Mouse (Mus musculus) thymus, postnatal 25 days (tissue): ENCODE data around the gene Stat2.
A peak's percentile ranks its signal among the peaks of the same experiment; 100 is the strongest.

ENCODE experiments used
- DNase-seq: peaks from one replicate; pipeline ENCODE4 v3.0.0; 2022

Gene Stat2

GRCm38 (mm10) chr10:128270287-128270841 lies at the start of gene Stat2:
Stat2 (plus strand) TSS chr10:128270559.
- peak; percentile 94 for DNase-seq

GRCm38 (mm10) chr10:128221533-128222286 lies 48.6 kb upstream of the Stat2 start:
- DNase-seq, result peak; percentile 6

GRCm38 (mm10) chr10:128225064-128225463 lies 45.3 kb upstream of the Stat2 start:
- DNase-seq, result no peak

GRCm38 (mm10) chr10:128225538-128225937 lies 44.8 kb upstream of the Stat2 start, which contains the start of gene Mip:
Mip (plus strand) TSS chr10:128225838.
- DNase-seq, result no peak

- DNase-seq, result no peak
These were observed 42.8 kb upstream of the Stat2 start for GRCm38 (mm10) chr10:128227592-128227991.

- DNase-seq, result no peak
These were observed 42.4 kb upstream of the Stat2 start for GRCm38 (mm10) chr10:128228009-128228408.

- DNase-seq, result peak; percentile 21
These were observed 39.8 kb upstream of the Stat2 start for GRCm38 (mm10) chr10:128230582-128230981.

- peak; percentile 21 for DNase-seq
These were observed 39.2 kb upstream of the Stat2 start for GRCm38 (mm10) chr10:128231146-128231545.

- peak; percentile 93 for DNase-seq
These were observed 38.5 kb upstream of the Stat2 start, which contains the start of gene Timeless for GRCm38 (mm10) chr10:128231697-128232419. Timeless (plus strand) TSS chr10:128232065.

- DNase-seq, result peak; percentile 71
These were observed 37.9 kb upstream of the Stat2 start for GRCm38 (mm10) chr10:128232420-128232985.

- no peak for DNase-seq
These were observed 34.0 kb upstream of the Stat2 start for GRCm38 (mm10) chr10:128236321-128236720.

GRCm38 (mm10) chr10:128237807-128238480 lies 32.4 kb upstream of the Stat2 start:
- no peak for DNase-seq

GRCm38 (mm10) chr10:128239140-128239539 lies 31.2 kb upstream of the Stat2 start:
- DNase-seq, result no peak

- no peak for DNase-seq
These were observed 30.2 kb upstream of the Stat2 start for GRCm38 (mm10) chr10:128240131-128240530.

- DNase-seq, result no peak
These were observed 27.1 kb upstream of the Stat2 start for GRCm38 (mm10) chr10:128243252-128243651.

GRCm38 (mm10) chr10:128244121-128244520 lies 26.2 kb upstream of the Stat2 start:
- DNase-seq, result no peak

GRCm38 (mm10) chr10:128247020-128247732 lies 23.2 kb upstream of the Stat2 start:
- DNase-seq, result no peak

- no peak for DNase-seq
These were observed 19.8 kb upstream of the Stat2 start for GRCm38 (mm10) chr10:128250565-128250964.

GRCm38 (mm10) chr10:128253677-128254255 lies 16.6 kb upstream of the Stat2 start, which contains the start of gene Apon:
Apon (plus strand) TSS chr10:128254096.
- no peak for DNase-seq

- no peak for DNase-seq
These were observed 14.4 kb upstream of the Stat2 start for GRCm38 (mm10) chr10:128255925-128256324.

- DNase-seq, result no peak
These were observed 14.0 kb upstream of the Stat2 start for GRCm38 (mm10) chr10:128256328-128256727.

GRCm38 (mm10) chr10:128258953-128259352 lies 11.4 kb upstream of the Stat2 start:
- DNase-seq, result no peak
